Mouse (Mus musculus): Measurements from ENCODE around the gene Sptssa. TPM values are rescaled to one million over a fixed set of nuclear protein-coding genes. Genes with fewer than 3 reads are reported as not detected.

Sptssa gene
- 67.1 and 82.2 TPM in 2 replicates for polyA plus RNA-seq (2012; rRNA removed)

GRCm38 (mm10) chr12:54656396-54657171 lies at the start of gene Sptssa:
Gene Sptssa (minus strand): TSS chr12:54656573.
- TF ChIP-seq CTCF (IDR thresholded peaks at IDR 0.05; ENCODE audit: insufficient read depth, low read length), result no peak
- TF ChIP-seq POLR2A (IDR thresholded peaks at IDR 0.05; ENCODE audit: borderline replicate concordance, extremely low read depth, low read depth, low read length), result peak; percentile 74; the same call in 1 of the 2 replicates
- 8% methylated on average over 53 of the region's 53 CpGs for WGBS
- DNase-seq, result peak; percentile 91
- Histone ChIP-seq H3K4me1 (ENCODE audit: control insufficient read depth, insufficient read depth, low read length) (peaks cover 10% of the 10 kb centered on the region), H3K4me3 (replicated peaks; ENCODE audit: extremely low read depth, low read depth, low read length) (peak within 1 kb of the TSS; percentile 94)

GRCm38 (mm10) chr12:54699394-54699793 lies 43.0 kb upstream of the Sptssa start:
- no peak for DNase-seq
- TF ChIP-seq POLR2A (IDR thresholded peaks at IDR 0.05; ENCODE audit: borderline replicate concordance, extremely low read depth, low read depth, low read length), result no peak
- TF ChIP-seq CTCF (IDR thresholded peaks at IDR 0.05; ENCODE audit: insufficient read depth, low read length), result no peak
- no peaks in the 10 kb centered on the region for H3K4me1 ChIP-seq (ENCODE audit: control insufficient read depth, insufficient read depth, low read length)
- no peak overlapping the region for H3K4me3 ChIP-seq (replicated peaks; ENCODE audit: extremely low read depth, low read depth, low read length)
- 65% methylated on average over 7 of the region's 7 CpGs for WGBS

- no peak for TF ChIP-seq CTCF (IDR thresholded peaks at IDR 0.05; ENCODE audit: insufficient read depth, low read length)
- no peak for TF ChIP-seq POLR2A (IDR thresholded peaks at IDR 0.05; ENCODE audit: borderline replicate concordance, extremely low read depth, low read depth, low read length)
- WGBS, result 25% methylated on average over 6 of the region's 6 CpGs
- Histone ChIP-seq H3K4me1 (ENCODE audit: control insufficient read depth, insufficient read depth, low read length) (no peaks in the 10 kb centered on the region), H3K4me3 (replicated peaks; ENCODE audit: extremely low read depth, low read depth, low read length) (no peak overlapping the region)
- DNase-seq, result no peak
These were observed 41.4 kb upstream of the Sptssa start for GRCm38 (mm10) chr12:54697791-54698250.

- WGBS, result 3% methylated on average over 7 of the region's 7 CpGs
- Histone ChIP-seq H3K4me1 (ENCODE audit: control insufficient read depth, insufficient read depth, low read length) (no peaks in the 10 kb centered on the region), H3K4me3 (replicated peaks; ENCODE audit: extremely low read depth, low read depth, low read length) (no peak overlapping the region)
- no peak for DNase-seq
- TF ChIP-seq POLR2A (IDR thresholded peaks at IDR 0.05; ENCODE audit: borderline replicate concordance, extremely low read depth, low read depth, low read length), result no peak
- TF ChIP-seq CTCF (IDR thresholded peaks at IDR 0.05; ENCODE audit: insufficient read depth, low read length), result no peak
These were observed 40.7 kb upstream of the Sptssa start for GRCm38 (mm10) chr12:54697003-54697597.

- H3K4me3 ChIP-seq (replicated peaks; ENCODE audit: extremely low read depth, low read depth, low read length), result peak overlapping the region; percentile 97
- H3K4me1 ChIP-seq (ENCODE audit: control insufficient read depth, insufficient read depth, low read length), result no peaks in the 10 kb centered on the region
- peak; percentile 91 for DNase-seq
- WGBS, result under 1% methylated on average over 32 of the region's 32 CpGs
- TF ChIP-seq CTCF (IDR thresholded peaks at IDR 0.05; ENCODE audit: insufficient read depth, low read length), result no peak
- peak; percentile 100 for TF ChIP-seq POLR2A (IDR thresholded peaks at IDR 0.05; ENCODE audit: borderline replicate concordance, extremely low read depth, low read depth, low read length)
These were observed 40.0 kb upstream of the Sptssa start for GRCm38 (mm10) chr12:54696242-54697002.

GRCm38 (mm10) chr12:54695511-54696241 lies 39.3 kb upstream of the Sptssa start, which contains the start of gene Eapp:
Gene Eapp (minus strand): TSS chr12:54695897.
- WGBS, result under 1% methylated on average over 57 of the region's 57 CpGs
- Histone ChIP-seq H3K4me1 (ENCODE audit: control insufficient read depth, insufficient read depth, low read length) (no peaks in the 10 kb centered on the region), H3K4me3 (replicated peaks; ENCODE audit: extremely low read depth, low read depth, low read length) (peak within 1 kb of the TSS; percentile 97)
- peak; percentile 95 for DNase-seq
- TF ChIP-seq POLR2A (IDR thresholded peaks at IDR 0.05; ENCODE audit: borderline replicate concordance, extremely low read depth, low read depth, low read length), result peak; percentile 93
- TF ChIP-seq CTCF (IDR thresholded peaks at IDR 0.05; ENCODE audit: insufficient read depth, low read length), result no peak

- WGBS, result 32% methylated on average over 12 of the region's 12 CpGs
- no peak for DNase-seq
- Histone ChIP-seq H3K4me3 (replicated peaks; ENCODE audit: extremely low read depth, low read depth, low read length) (peak overlapping the region; percentile 97), H3K4me1 (ENCODE audit: control insufficient read depth, insufficient read depth, low read length) (no peaks in the 10 kb centered on the region)
- TF ChIP-seq CTCF (IDR thresholded peaks at IDR 0.05; ENCODE audit: insufficient read depth, low read length) (no peak), POLR2A (IDR thresholded peaks at IDR 0.05; ENCODE audit: borderline replicate concordance, extremely low read depth, low read depth, low read length) (no peak)
These were observed 38.6 kb upstream of the Sptssa start for GRCm38 (mm10) chr12:54694847-54695510.

- 92% methylated on average over 5 of the region's 5 CpGs for WGBS
- H3K4me1 ChIP-seq (ENCODE audit: control insufficient read depth, insufficient read depth, low read length), result no peaks in the 10 kb centered on the region
- TF ChIP-seq CTCF (IDR thresholded peaks at IDR 0.05; ENCODE audit: insufficient read depth, low read length) (no peak), POLR2A (IDR thresholded peaks at IDR 0.05; ENCODE audit: borderline replicate concordance, extremely low read depth, low read depth, low read length) (no peak)
- H3K4me3 ChIP-seq (replicated peaks; ENCODE audit: extremely low read depth, low read depth, low read length), result no peak overlapping the region
- DNase-seq, result no peak
These were observed 32.7 kb upstream of the Sptssa start for GRCm38 (mm10) chr12:54689082-54689481.
